Mouse (Mus musculus): Measurements from ENCODE around the gene Ccdc61.
"Not testable (repeated sequence)": the region's sequence is repeated elsewhere in the genome, so short reads cannot be mapped to it uniquely, and the experiment has no call there.

The Ccdc61 gene

GRCm38 (mm10) chr7:18916254-18916653, 6.0 kb upstream of the Ccdc61 start:
- no peak for DNase-seq (ENCODE audit: low read depth, low spot score)

GRCm38 (mm10) chr7:18909797-18910196, 418 bp downstream of the Ccdc61 start:
- DNase-seq (ENCODE audit: low read depth, low spot score) = no peak

- peak; percentile 63 for DNase-seq (ENCODE audit: low read depth, low spot score)
Observed at GRCm38 (mm10) chr7:18904971-18905370, 5.2 kb downstream of the Ccdc61 start.

- DNase-seq (ENCODE audit: low read depth, low spot score) = no peak
Observed at GRCm38 (mm10) chr7:18902486-18902885, 7.7 kb downstream of the Ccdc61 start.

GRCm38 (mm10) chr7:18900513-18900912, 9.7 kb downstream of the Ccdc61 start:
- no peak for DNase-seq (ENCODE audit: low read depth, low spot score)

- DNase-seq (ENCODE audit: low read depth, low spot score) = no peak
Observed at GRCm38 (mm10) chr7:18896536-18896935, 13.7 kb downstream of the Ccdc61 start.

GRCm38 (mm10) chr7:18893651-18894430, 16.4 kb downstream of the Ccdc61 start:
- peak; percentile 87 for DNase-seq (ENCODE audit: low read depth, low spot score)

- no peak for DNase-seq (ENCODE audit: low read depth, low spot score)
Observed at GRCm38 (mm10) chr7:18893009-18893408, 17.2 kb downstream of the Ccdc61 start.

GRCm38 (mm10) chr7:18891872-18892599, 18.2 kb downstream of the Ccdc61 start:
- DNase-seq (ENCODE audit: low read depth, low spot score) = peak; percentile 87

- no peak for DNase-seq (ENCODE audit: low read depth, low spot score)
Observed at GRCm38 (mm10) chr7:18890848-18891247, 19.4 kb downstream of the Ccdc61 start.

GRCm38 (mm10) chr7:18886963-18887362, 23.3 kb downstream of the Ccdc61 start:
- no peak for DNase-seq (ENCODE audit: low read depth, low spot score)

GRCm38 (mm10) chr7:18884745-18885422, 25.3 kb downstream of the Ccdc61 start:
- peak; percentile 57 for DNase-seq (ENCODE audit: low read depth, low spot score)

GRCm38 (mm10) chr7:18883991-18884744, 26.0 kb downstream of the Ccdc61 start:
- DNase-seq (ENCODE audit: low read depth, low spot score) = peak; percentile 69

GRCm38 (mm10) chr7:18878691-18879090, 31.5 kb downstream of the Ccdc61 start:
- no peak for DNase-seq (ENCODE audit: low read depth, low spot score)

GRCm38 (mm10) chr7:18875372-18875771, 34.8 kb downstream of the Ccdc61 start:
- no peak for DNase-seq (ENCODE audit: low read depth, low spot score)

GRCm38 (mm10) chr7:18873253-18873652, 37.0 kb downstream of the Ccdc61 start:
- peak; percentile 89 for DNase-seq (ENCODE audit: low read depth, low spot score)

- DNase-seq (ENCODE audit: low read depth, low spot score) = no peak
Observed at GRCm38 (mm10) chr7:18872816-18873215, 37.4 kb downstream of the Ccdc61 start.

- no peak for DNase-seq (ENCODE audit: low read depth, low spot score)
Observed at GRCm38 (mm10) chr7:18872014-18872802, 38.0 kb downstream of the Ccdc61 start.

- DNase-seq (ENCODE audit: low read depth, low spot score) = not testable (repeated sequence)
Observed at GRCm38 (mm10) chr7:18871031-18871430, 39.2 kb downstream of the Ccdc61 start, which contains the start of gene Pglyrp1. Gene Pglyrp1, plus strand, starts transcription at chr7:18871331.

- DNase-seq (ENCODE audit: low read depth, low spot score) = peak; percentile 43
Observed at GRCm38 (mm10) chr7:18868491-18868890, 41.7 kb downstream of the Ccdc61 start.

- DNase-seq (ENCODE audit: low read depth, low spot score) = no peak
Observed at GRCm38 (mm10) chr7:18862801-18863200, 47.4 kb downstream of the Ccdc61 start.

All from R1 (cell line).